Mouse (Mus musculus): ENCODE measurements around the gene Dip2b.

GRCm38 (mm10) chr15:100071819-100072218 is 33.4 kb downstream of the Dip2b start:
- TF ChIP-seq TAL1 (IDR thresholded peaks at IDR 0.05; ENCODE audit: low read length) (no peak), POLR2AphosphoS5 (IDR thresholded peaks at IDR 0.05; ENCODE audit: borderline replicate concordance, low read depth, low read length) (no peak), MAX (IDR thresholded peaks at IDR 0.05; ENCODE audit: low read length) (no peak), CTCF (IDR thresholded peaks at IDR 0.05 in 2 of 3, conservative IDR thresholded peaks at IDR 0.05 in 1 of 3; ENCODE audit: control insufficient read depth in 1 of 3, insufficient read depth in 1 of 3, low read depth in 2 of 3, low read length in 3 of 3, poor library complexity in 1 of 3, severe bottlenecking in 1 of 3) (no peak), ZNF384 (IDR thresholded peaks at IDR 0.05; ENCODE audit: low read depth, low read length) (no peak), POLR2A (IDR thresholded peaks at IDR 0.05; ENCODE audit: control insufficient read depth in 1 of 2, insufficient read depth in 1 of 2, low read depth in 1 of 2, low read length in 2 of 2, poor library complexity in 1 of 2) (no peak), EP300 (IDR thresholded peaks at IDR 0.05; ENCODE audit: low read depth in 1 of 2, low read length in 2 of 2) (no peak), SIN3A (IDR thresholded peaks at IDR 0.05; ENCODE audit: low read length) (no peak), MAFK (IDR thresholded peaks at IDR 0.05; ENCODE audit: borderline replicate concordance, low read depth, low read length) (no peak), UBTF (IDR thresholded peaks at IDR 0.05; ENCODE audit: borderline replicate concordance, insufficient read depth, low read depth, low read length) (no peak)
